Mouse (Mus musculus): ENCODE measurements around the gene Gm8265. TPM values are rescaled to one million over a fixed set of nuclear protein-coding genes. Genes with fewer than 3 reads are reported as not detected.
"Not testable (repeated sequence)": the region's sequence is repeated elsewhere in the genome, so short reads cannot be mapped to it uniquely, and the experiment has no call there.

Gm8265 gene
- total RNA-seq (2021) = not detected
- long read RNA-seq = 0 reads

- DNase-seq (ENCODE audit: low spot score in 2 of 2) = not testable (repeated sequence)
Measured at GRCm38 (mm10) chr14:5632928-5633327, at the start of gene Gm8265. TSS of gene Gm8265 (minus strand) at chr14:5633028.

Other genes with a start within 250 kb of the Gm8265 start
- not detected for gene Gm3500, start 244.0 kb downstream of the Gm8265 start, total RNA-seq (2021)
- gene Gm3194, start 177.6 kb downstream of the Gm8265 start, total RNA-seq (2021) = 1 to 10 TPM; 3.0 TPM
- gene Gm8246, start 155.2 kb downstream of the Gm8265 start, total RNA-seq (2021) = not detected
- gene Gm3187, start 148.8 kb downstream of the Gm8265 start, total RNA-seq (2021) = not detected
- under 1 TPM; 0.23 to 0.35 TPM for gene Gm3488, start 131.4 kb downstream of the Gm8265 start, total RNA-seq (2021)
- not detected for gene Gm3532, start 94.5 kb downstream of the Gm8265 start, total RNA-seq (2021)
- gene Gm9603, start 54.4 kb upstream of the Gm8265 start, total RNA-seq (2021) = not detected
- under 1 TPM; 0.30 TPM for gene Gm3373, start 108.5 kb upstream of the Gm8265 start, total RNA-seq (2021)
- 1 to 10 TPM; 3.0 to 3.6 TPM for gene Gm3383, start 175.0 kb upstream of the Gm8265 start, total RNA-seq (2021)
- not detected for gene Gm3424, start 197.3 kb upstream of the Gm8265 start, total RNA-seq (2021)
- under 1 TPM; 0.59 to 0.91 TPM for gene Gm8237, start 247.4 kb upstream of the Gm8265 start, total RNA-seq (2021)

All from layer of hippocampus, adult 18-20 months (tissue).